Mouse (Mus musculus) hindbrain, postnatal 0 days (tissue): Measurements from ENCODE around the gene Perp. TPM values are rescaled to one million over a fixed set of nuclear protein-coding genes. Genes with fewer than 3 reads are reported as not detected.
A peak's percentile ranks its signal among the peaks of the same experiment; 100 is the strongest.

Source experiments
- ATAC-seq: fragments of 200-750 bp; cut with Nextera tagmentation; 2 replicates; pipeline ENCODE4 v1.8.0; 2017; ENCODE audit warnings: mild to moderate bottlenecking, moderate TSS enrichment, moderate library complexity
- DNase-seq: peaks from one replicate; pipeline ENCODE4 v3.0.0-alpha.2; 2015; ENCODE audit warnings: low spot score
- H3K27ac ChIP-seq: fragments of 300-500 bp; sonication (generic); 2 replicates; pipeline ENCODE4 v1.5.1; 2014; ENCODE audit warnings: mild to moderate bottlenecking
- H3K27me3 ChIP-seq: fragments of 300-500 bp; sonication (generic); 2 replicates; pipeline ENCODE4 v1.6.1; 2014; ENCODE audit warnings: low read length, mixed read lengths; ENCODE audit not compliant: insufficient read depth
- H3K36me3 ChIP-seq: fragments of 300-500 bp; sonication (generic); 2 replicates; pipeline ENCODE4 v1.6.1; 2014; ENCODE audit warnings: low read length, mixed read lengths; ENCODE audit not compliant: insufficient read depth
- H3K4me1 ChIP-seq: fragments of 300-500 bp; sonication (generic); 2 replicates; pipeline ENCODE4 v1.6.1; 2014; ENCODE audit warnings: antibody characterized with exemption, low read length, mixed read lengths; ENCODE audit not compliant: insufficient read depth
- H3K4me2 ChIP-seq: fragments of 300-500 bp; sonication (generic); 2 replicates; pipeline ENCODE4 v1.6.1; 2014; ENCODE audit warnings: low read depth, mild to moderate bottlenecking, low read length, moderate library complexity, mixed read lengths
- H3K4me3 ChIP-seq: fragments of 300-500 bp; sonication (generic); 2 replicates; pipeline ENCODE4 v1.5.1; 2014; ENCODE audit warnings: low read length
- H3K9ac ChIP-seq: fragments of 300-500 bp; sonication (generic); replicated peaks from 2 replicates; pipeline ENCODE4 v1.6.1; 2014; ENCODE audit warnings: mild to moderate bottlenecking, low read length, moderate library complexity, mixed read lengths
- H3K9me3 ChIP-seq: fragments of 300-500 bp; sonication (generic); 2 replicates; pipeline ENCODE4 v1.6.1; 2016; ENCODE audit warnings: low read length, mixed read lengths
- CTCF ChIP-seq: IDR thresholded peaks from 2 replicates; pipeline ENCODE4 v1.5.1; 2016; ENCODE audit warnings: antibody characterized with exemption, control low read depth, low read depth
- WGBS: fragments of 180-500 bp; shearing (Covaris S2); extraction: QIAGEN DNeasy Blood & Tissue Kit; methylation state at CpG from one replicate; pipeline ENCODE4 v1.1.7; 2014; 5-methylcytosine and 5-hydroxymethylcytosine counted together
- polyA plus RNA-seq: library from polyadenylated mRNA; unstranded; fragments of >200 nt; fragmentation: Nextera tagmentation; extraction: Ambion mirVana; gene quantifications from 2 replicates; pipeline ENCODE4 v1.2.1, GENCODE M21; 2015
- total RNA-seq: library from RNA; depleted of rRNA; stranded (reverse); fragments of >200 nt; gene quantifications from 2 replicates; pipeline ENCODE4 v1.2.3, GENCODE M21; 2014

The Perp gene
- total and polyA plus RNA-seq, 2 experiments from 2014 or later: 20.9 to 24.9 TPM

DNA sequence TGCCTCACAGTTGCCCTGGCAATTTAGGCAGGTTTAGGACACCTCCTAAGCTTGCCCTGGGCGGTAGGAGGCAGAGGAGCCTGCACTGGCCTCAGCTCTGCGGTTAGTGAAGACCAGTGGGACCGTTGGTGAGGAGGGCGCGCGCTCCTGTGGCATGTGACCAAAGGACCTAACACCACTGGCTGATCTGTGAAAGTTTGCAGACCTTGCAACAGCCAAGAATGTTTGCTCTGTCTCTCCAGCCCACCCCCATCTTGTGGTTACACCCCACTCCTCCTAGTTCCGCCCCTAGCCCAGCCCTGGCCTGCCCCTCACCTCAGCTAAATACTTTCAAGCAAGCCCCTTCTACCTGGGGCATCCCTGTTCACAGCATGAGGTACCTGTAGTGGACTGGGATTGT lies 13.0 kb upstream of the Perp start:
- no peak for ATAC-seq
- H3K4me1 ChIP-seq: no peaks in the 10 kb centered on the region
- no peak for TF ChIP-seq CTCF
- no peaks in the 10 kb centered on the region for H3K36me3 ChIP-seq
- H3K27me3 ChIP-seq: no peaks in the 10 kb centered on the region
- H3K27ac ChIP-seq: no peak overlapping the region
- 66% methylated on average over 7 of the region's 7 CpGs for WGBS
- H3K9ac ChIP-seq: no peak overlapping the region
- no peak overlapping the region for H3K4me2 ChIP-seq
- no peak overlapping the region for H3K4me3 ChIP-seq
- DNase-seq: no peak
- no peaks in the 10 kb centered on the region for H3K9me3 ChIP-seq

DNA sequence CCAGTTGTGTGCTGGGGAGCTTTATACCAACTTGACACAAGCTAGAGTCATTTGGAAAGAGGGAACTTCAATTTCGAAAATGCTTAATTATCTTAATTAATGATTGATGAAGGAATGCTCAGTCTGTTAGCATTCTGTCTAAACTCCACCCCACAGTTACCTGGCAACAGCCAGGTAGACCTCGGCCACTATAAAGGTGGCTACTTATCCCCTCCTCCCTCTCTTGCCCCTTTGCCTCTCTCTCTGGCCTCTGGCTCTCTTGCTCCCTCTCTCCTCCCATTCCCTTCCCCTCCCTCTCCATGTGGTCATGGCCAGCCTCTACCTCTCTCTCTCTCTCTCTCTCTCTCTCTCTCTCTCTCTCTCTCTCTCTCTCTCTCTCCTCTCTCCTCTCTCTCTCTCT lies 10.4 kb upstream of the Perp start:
- no peak for TF ChIP-seq CTCF
- Histone ChIP-seq H3K27me3 (no peaks in the 10 kb centered on the region), H3K4me3 (no peak overlapping the region), H3K4me2 (no peak overlapping the region), H3K36me3 (no peaks in the 10 kb centered on the region), H3K9ac (no peak overlapping the region), H3K4me1 (no peaks in the 10 kb centered on the region), H3K27ac (no peak overlapping the region), H3K9me3 (no peaks in the 10 kb centered on the region)
- DNase-seq: no peak
- 43% methylated on average over 2 of the region's 2 CpGs for WGBS
- no peak for ATAC-seq

DNA sequence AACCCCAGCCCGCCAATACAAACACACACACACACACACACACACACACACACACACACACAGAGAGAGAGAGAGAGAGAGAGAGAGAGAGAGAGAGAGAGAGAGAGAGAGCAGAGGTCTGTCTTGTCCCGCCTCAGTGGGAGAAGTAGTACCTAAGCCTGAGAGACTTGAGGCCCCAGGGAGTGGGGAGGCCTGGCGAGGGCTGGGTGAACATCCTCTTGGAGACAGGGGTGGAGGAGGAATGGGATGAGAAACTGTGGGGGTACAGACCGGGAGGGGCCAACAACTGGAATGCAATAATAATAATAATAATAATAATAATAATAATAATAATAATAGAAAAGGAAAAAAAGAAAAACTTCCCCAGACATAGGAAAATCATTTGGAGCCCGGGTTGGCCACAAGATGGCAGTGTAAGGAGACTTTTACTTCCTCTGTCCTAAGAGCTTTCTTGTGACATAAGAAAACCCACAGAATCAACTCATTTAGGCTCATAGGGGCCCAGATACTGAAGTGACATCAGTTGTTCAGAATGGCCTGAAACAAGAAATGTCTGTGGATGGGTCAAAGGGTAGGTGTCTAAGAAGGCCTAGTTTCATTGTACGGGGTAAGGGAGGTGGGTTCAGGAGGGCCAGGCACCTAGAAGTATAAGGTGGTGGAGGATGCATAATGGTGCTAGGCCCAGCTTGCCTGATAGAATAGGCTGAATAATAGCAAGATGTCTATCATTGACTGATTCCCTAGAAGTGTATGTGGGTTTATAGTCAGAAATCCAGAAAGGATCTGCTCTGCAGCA lies 8.9 kb upstream of the Perp start:
- ATAC-seq (peak; percentile 45; the same call in 1 of the 2 replicates), DNase-seq (peak; percentile 56)
- Histone ChIP-seq H3K36me3 (no peaks in the 10 kb centered on the region), H3K4me2 (no peak overlapping the region), H3K4me1 (no peaks in the 10 kb centered on the region), H3K4me3 (no peak overlapping the region), H3K27me3 (no peaks in the 10 kb centered on the region), H3K27ac (no peak overlapping the region), H3K9ac (no peak overlapping the region), H3K9me3 (no peaks in the 10 kb centered on the region)
- TF ChIP-seq CTCF: peak; percentile 61
- WGBS: 56% methylated on average over 6 of the region's 6 CpGs

GRCm38 (mm10) chr10:18839530-18839929 lies 5.3 kb upstream of the Perp start:
- Histone ChIP-seq H3K4me3 (no peak overlapping the region), H3K36me3 (no peaks in the 10 kb centered on the region), H3K27ac (no peak overlapping the region), H3K4me1 (no peaks in the 10 kb centered on the region), H3K27me3 (no peaks in the 10 kb centered on the region), H3K9ac (no peak overlapping the region), H3K4me2 (no peak overlapping the region), H3K9me3 (no peaks in the 10 kb centered on the region)
- 73% methylated on average over 4 of the region's 4 CpGs for WGBS
- no peak for TF ChIP-seq CTCF
- ATAC-seq (no peak), DNase-seq (no peak)

DNA sequence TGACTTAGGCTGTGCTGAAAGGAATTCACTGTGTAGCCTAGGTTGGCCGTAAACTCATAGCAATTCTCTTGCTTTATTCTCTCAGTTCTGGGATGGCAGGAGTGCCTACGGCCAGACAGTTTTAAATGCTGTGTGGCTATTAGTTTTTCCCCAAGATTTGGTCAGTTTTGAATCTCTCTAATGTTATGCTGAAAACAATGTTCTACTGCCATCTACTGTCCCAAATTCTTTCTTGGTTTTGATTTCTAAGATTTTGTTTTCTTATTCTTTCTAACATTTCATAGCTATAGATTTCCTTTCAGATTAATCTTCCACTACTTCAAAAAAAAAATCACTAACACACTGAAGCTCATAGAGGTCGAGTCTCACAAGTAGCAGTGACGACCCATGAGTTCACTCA lies 4.1 kb upstream of the Perp start:
- no peak overlapping the region for H3K4me2 ChIP-seq
- H3K9me3 ChIP-seq: no peaks in the 10 kb centered on the region
- H3K36me3 ChIP-seq: no peaks in the 10 kb centered on the region
- ATAC-seq (no peak), DNase-seq (peak; percentile 62)
- peak; percentile 57 for TF ChIP-seq CTCF
- no peak overlapping the region for H3K4me3 ChIP-seq
- H3K27ac ChIP-seq: no peak overlapping the region
- H3K27me3 ChIP-seq: no peaks in the 10 kb centered on the region
- no peaks in the 10 kb centered on the region for H3K4me1 ChIP-seq
- 64% methylated on average over 4 of the region's 4 CpGs for WGBS
- no peak overlapping the region for H3K9ac ChIP-seq

DNA sequence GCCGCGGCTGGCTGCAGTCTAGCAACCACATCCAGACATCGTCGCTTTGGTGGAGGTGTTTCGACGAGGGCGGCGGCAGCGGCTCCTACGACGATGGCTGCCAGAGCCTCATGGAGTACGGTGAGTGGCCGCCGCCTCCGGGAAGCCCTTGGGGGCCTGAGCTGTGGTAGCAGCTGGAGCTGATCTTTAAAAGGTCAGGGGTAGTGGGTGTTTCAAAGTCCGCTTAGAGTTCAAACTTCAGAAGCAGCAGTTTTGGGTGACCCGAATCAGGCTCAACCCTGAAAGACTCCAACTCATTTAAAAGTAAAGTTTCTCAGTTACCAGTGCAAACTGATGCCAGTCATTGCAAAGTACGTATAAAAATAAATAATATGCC lies 455 bp downstream of the Perp start:
- WGBS: 6% methylated on average over 18 of the region's 18 CpGs
- TF ChIP-seq CTCF: no peak
- peaks cover 7% of the 10 kb centered on the region; the same call in 1 of the 2 replicates for H3K27me3 ChIP-seq

GRCm38 (mm10) chr10:18845711-18846110 lies 891 bp downstream of the Perp start:
- H3K4me3 ChIP-seq: no peak overlapping the region
- ATAC-seq: no peak
- peaks cover 7% of the 10 kb centered on the region; the same call in 1 of the 2 replicates for H3K27me3 ChIP-seq

More for the DNA sequence above, 455 bp downstream of the Perp start:
- peak overlapping the region; percentile 52 for H3K4me3 ChIP-seq
- no peak for ATAC-seq
- H3K4me2 ChIP-seq: peak overlapping the region; percentile 84
- H3K27ac ChIP-seq: no peak overlapping the region
- H3K9ac ChIP-seq: peak overlapping the region; percentile 46
- no peaks in the 10 kb centered on the region for H3K4me1 ChIP-seq
- H3K9me3 ChIP-seq: no peaks in the 10 kb centered on the region
- DNase-seq: peak; percentile 43
- H3K36me3 ChIP-seq: no peaks in the 10 kb centered on the region

More at GRCm38 (mm10) chr10:18845711-18846110, 891 bp downstream of the Perp start:
- no peak for TF ChIP-seq CTCF
- no peak overlapping the region for H3K27ac ChIP-seq
- no peak overlapping the region for H3K9ac ChIP-seq
- no peak for DNase-seq
- WGBS: 68% methylated on average over 4 of the region's 4 CpGs
- H3K4me1 ChIP-seq: no peaks in the 10 kb centered on the region
- H3K36me3 ChIP-seq: no peaks in the 10 kb centered on the region
- no peaks in the 10 kb centered on the region for H3K9me3 ChIP-seq
- H3K4me2 ChIP-seq: no peak overlapping the region
